Mouse (Mus musculus) hindbrain, embryonic 10.5 days (tissue): ENCODE data around the gene Zbtb16. TPM values are rescaled to one million over a fixed set of nuclear protein-coding genes. Genes with fewer than 3 reads are reported as not detected.

Experiments
- DNase-seq: peaks from one replicate; pipeline ENCODE4 v3.0.0-alpha.2; 2017; ENCODE audit warnings: low spot score
- H3K27ac ChIP-seq: fragments of 300-500 bp; sonication (generic); 2 replicates; pipeline ENCODE4 v1.5.1; 2016; ENCODE audit warnings: mild to moderate bottlenecking, moderate library complexity
- H3K27me3 ChIP-seq: fragments of 300-500 bp; sonication (generic); 2 replicates; pipeline ENCODE4 v1.6.1; 2016; ENCODE audit warnings: mild to moderate bottlenecking; ENCODE audit not compliant: poor library complexity, insufficient read depth, severe bottlenecking
- H3K36me3 ChIP-seq: fragments of 300-500 bp; sonication (generic); 2 replicates; pipeline ENCODE4 v1.6.1; 2016; ENCODE audit warnings: mild to moderate bottlenecking, moderate library complexity
- H3K4me1 ChIP-seq: fragments of 300-500 bp; sonication (generic); replicated peaks from 2 replicates; pipeline ENCODE4 v1.6.1; 2016; ENCODE audit warnings: mild to moderate bottlenecking
- H3K4me3 ChIP-seq: fragments of 300-500 bp; sonication (generic); 2 replicates; pipeline ENCODE4 v1.5.1; 2016; ENCODE audit warnings: mild to moderate bottlenecking, moderate library complexity
- H3K9me3 ChIP-seq: fragments of 300-500 bp; sonication (generic); 2 replicates; pipeline ENCODE4 v1.6.1; 2016; ENCODE audit warnings: mild to moderate bottlenecking, moderate library complexity
- WGBS: fragments of 180-500 bp; shearing (Covaris S2); methylation state at CpG from one replicate; pipeline ENCODE4 v1.1.7; 2016; 5-methylcytosine and 5-hydroxymethylcytosine counted together
- polyA plus RNA-seq: library from polyadenylated mRNA; unstranded; fragments of >200 nt; fragmentation: Nextera tagmentation; extraction: Ambion mirVana; gene quantifications from 2 replicates; pipeline ENCODE4 v1.2.1, GENCODE M21; 2016

The Zbtb16 gene
- polyA plus RNA-seq, 1 experiment from 2014 or later, result 22.6 TPM

DNA sequence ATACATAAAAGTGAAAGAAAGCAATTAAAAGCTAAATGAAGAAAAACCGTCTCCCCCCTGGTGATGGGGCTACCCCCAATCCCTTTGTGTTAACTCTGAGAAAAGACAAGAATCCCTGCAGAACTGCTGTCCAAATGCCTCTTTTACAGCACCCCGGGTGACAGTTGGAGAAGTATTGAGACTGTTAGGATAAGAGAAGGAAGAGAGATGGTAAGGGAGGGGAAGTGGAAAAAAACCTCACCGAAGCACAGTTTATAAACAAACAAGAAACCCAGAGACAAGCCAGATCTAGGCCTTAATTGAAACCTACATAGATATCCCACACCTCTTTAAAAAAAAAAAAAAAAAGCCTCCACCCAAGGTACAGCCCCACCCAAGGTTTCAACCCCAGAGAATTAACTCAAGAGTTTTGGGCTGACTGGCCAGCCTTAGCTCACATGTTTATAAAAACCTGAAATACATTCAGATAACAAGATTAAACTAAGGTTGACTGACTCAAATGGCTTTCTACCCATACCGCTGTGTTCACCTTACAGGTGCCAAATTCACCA, 42.3 kb downstream of the Zbtb16 start:
- peaks cover 62% of the 10 kb centered on the region for H3K4me1 ChIP-seq
- WGBS, result 59% methylated on average over 4 of the region's 4 CpGs
- no peak for DNase-seq
- no peaks in the 10 kb centered on the region for H3K9me3 ChIP-seq
- H3K27ac ChIP-seq, result no peak overlapping the region
- H3K36me3 ChIP-seq, result peaks cover 5% of the 10 kb centered on the region; the same call in 1 of the 2 replicates
- H3K27me3 ChIP-seq, result no peaks in the 10 kb centered on the region
- H3K4me3 ChIP-seq, result no peak overlapping the region

DNA sequence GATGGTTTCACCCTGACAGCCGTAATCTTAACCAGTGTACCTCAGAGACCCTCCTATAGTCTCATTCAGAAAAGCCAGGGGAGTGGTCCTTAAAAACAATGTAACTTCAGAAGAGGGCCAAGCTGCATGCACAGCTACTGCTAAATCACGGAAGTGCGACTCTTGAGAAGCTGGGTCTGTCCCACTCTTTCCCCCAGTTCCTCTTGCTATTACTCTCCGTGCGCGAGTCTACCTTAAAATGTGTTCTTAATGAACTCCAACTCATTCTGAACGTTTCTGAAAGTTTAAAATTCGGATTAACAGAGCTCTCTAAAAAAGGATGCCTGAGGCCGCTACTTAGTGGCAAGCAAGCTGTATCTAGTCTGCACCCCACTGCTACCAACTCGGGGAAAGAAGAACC, 45.4 kb downstream of the Zbtb16 start:
- Histone ChIP-seq H3K9me3 (no peaks in the 10 kb centered on the region), H3K27ac (no peak overlapping the region), H3K4me1 (peaks cover 56% of the 10 kb centered on the region), H3K36me3 (peaks cover 5% of the 10 kb centered on the region; the same call in 1 of the 2 replicates), H3K4me3 (no peak overlapping the region), H3K27me3 (no peaks in the 10 kb centered on the region)
- WGBS, result 85% methylated on average over 10 of the region's 10 CpGs
- no peak for DNase-seq

DNA sequence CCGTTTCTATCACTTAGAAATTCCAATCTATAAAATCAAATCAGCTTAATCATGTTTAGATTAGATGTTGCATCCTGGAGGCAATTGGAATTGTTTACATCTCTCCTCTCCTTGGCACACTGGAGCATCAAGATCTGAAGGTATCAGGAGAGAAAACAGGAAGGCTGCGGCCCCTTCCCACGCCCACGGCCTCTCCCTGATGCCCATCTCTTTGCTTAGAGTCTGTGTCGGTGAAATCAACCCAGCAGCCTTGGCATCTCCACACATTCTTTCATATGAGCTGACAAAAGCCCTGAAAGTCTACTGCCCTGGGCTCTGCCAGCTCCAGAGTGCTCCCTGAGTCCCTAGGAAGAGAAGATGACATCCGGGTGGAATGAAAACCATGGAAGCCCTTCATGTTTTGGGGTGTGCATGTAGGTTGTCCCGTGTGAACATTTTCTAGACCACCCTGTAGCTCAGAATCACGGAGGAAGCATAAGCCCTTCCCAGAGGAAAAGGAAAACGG, 48.1 kb downstream of the Zbtb16 start:
- WGBS, result 78% methylated on average over 9 of the region's 9 CpGs
- no peak overlapping the region for H3K4me3 ChIP-seq
- no peaks in the 10 kb centered on the region for H3K9me3 ChIP-seq
- peaks cover 46% of the 10 kb centered on the region for H3K4me1 ChIP-seq
- DNase-seq, result no peak
- peaks cover 5% of the 10 kb centered on the region; the same call in 1 of the 2 replicates for H3K36me3 ChIP-seq
- H3K27ac ChIP-seq, result no peak overlapping the region
- no peaks in the 10 kb centered on the region for H3K27me3 ChIP-seq

DNA sequence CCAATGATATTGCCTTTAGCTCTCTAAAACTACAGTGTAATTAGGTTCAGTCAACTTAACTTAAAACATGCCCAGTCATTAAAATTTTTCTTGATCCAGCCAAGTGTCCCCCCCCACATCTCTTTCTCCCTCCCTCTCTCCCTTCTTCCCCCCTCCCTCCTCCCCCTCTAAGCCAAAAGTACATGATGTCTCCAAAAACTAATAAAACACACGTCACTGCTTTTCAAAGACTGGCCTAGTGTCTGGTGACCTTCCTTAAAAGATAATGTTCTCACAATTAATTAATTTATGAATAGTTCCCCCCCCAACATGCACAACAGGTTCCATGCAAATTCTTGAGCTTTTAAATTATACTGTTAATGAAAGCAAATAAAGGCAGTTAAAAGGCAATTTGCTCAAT, 48.7 kb downstream of the Zbtb16 start:
- Histone ChIP-seq H3K27ac (no peak overlapping the region), H3K4me1 (peaks cover 53% of the 10 kb centered on the region), H3K36me3 (peaks cover under 1% of the 10 kb centered on the region; the same call in 1 of the 2 replicates), H3K9me3 (no peaks in the 10 kb centered on the region), H3K4me3 (no peak overlapping the region), H3K27me3 (no peaks in the 10 kb centered on the region)
- WGBS, result 60% methylated on average over 1 of the region's 1 CpGs
- DNase-seq, result no peak

DNA sequence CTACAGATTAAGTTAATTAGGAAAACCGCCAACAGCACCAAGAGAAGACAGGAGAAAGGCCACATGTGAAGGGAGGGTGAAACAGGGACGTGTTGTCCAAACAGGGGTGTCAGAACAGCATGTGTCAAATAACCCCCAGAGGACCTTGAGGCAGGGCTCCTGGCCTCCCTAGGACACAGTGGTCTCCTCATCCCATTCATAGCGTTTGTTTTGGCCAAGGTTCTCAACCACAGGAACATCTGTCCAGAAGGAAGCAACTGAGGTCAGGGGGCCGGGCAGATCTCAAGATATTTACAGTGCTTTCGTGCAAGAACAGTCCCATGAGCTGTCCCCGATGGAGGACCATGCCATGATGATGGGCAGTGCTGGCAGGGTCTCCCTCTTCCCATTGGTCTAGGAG, 49.2 kb downstream of the Zbtb16 start:
- Histone ChIP-seq H3K4me3 (no peak overlapping the region), H3K4me1 (peaks cover 51% of the 10 kb centered on the region), H3K27me3 (no peaks in the 10 kb centered on the region), H3K36me3 (no peaks in the 10 kb centered on the region), H3K9me3 (no peaks in the 10 kb centered on the region), H3K27ac (no peak overlapping the region)
- DNase-seq, result no peak
- 62% methylated on average over 6 of the region's 6 CpGs for WGBS

DNA sequence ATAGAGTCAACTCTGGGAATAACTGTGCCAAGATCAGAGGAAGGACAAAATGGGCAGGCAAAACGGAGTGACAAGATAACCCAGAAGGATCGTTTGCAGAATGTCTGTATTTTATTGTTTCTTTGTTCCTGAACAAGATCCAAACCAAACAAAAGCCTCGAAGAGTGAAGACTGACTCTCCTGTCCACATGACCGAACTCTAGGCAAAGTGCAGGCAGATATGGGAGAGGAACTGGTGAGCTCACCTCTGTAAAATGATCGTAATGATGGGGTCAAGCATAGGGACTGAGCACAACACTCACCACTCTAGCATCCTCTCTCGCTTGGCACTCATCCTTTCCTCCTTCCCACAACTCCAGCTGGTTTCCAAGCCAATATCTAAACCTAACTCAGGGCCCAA, 51.1 kb downstream of the Zbtb16 start:
- H3K27ac ChIP-seq, result no peak overlapping the region

DNA sequence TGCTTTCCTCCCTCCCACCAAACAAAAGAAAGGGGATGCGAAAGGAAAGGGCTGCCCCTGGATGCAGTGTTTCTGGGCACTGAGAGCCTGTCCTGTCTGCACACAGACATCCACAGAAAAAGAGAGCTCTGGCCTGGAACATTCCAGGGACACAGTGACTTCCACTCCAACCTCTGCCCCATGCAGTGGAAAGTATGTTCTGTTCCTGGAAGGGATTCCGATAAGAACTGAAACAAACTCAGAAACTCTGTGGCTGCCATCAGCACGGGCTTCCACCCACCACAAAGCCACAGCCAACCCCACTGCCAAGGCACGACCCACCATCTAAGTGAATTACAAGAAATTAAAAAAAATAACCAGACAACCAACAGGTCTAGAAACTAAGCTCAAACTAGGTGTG, 52.7 kb downstream of the Zbtb16 start:
- no peak overlapping the region for H3K4me3 ChIP-seq
- H3K27me3 ChIP-seq, result no peaks in the 10 kb centered on the region
- H3K9me3 ChIP-seq, result no peaks in the 10 kb centered on the region
- 0 out of 2 replicates have a peak overlapping the region, but pooled peaks have one; percentile 29 for H3K27ac ChIP-seq
- 56% methylated on average over 4 of the region's 4 CpGs for WGBS
- H3K4me1 ChIP-seq, result peaks cover 40% of the 10 kb centered on the region
- 0 out of 2 replicates have a peak, but pooled peaks cover under 1% of the 10 kb centered on the region for H3K36me3 ChIP-seq
- DNase-seq, result no peak

More for the DNA sequence above, 51.1 kb downstream of the Zbtb16 start:
- Histone ChIP-seq H3K4me3 (no peak overlapping the region), H3K4me1 (peaks cover 41% of the 10 kb centered on the region), H3K9me3 (no peaks in the 10 kb centered on the region), H3K36me3 (no peaks in the 10 kb centered on the region), H3K27me3 (no peaks in the 10 kb centered on the region)
- 88% methylated on average over 6 of the region's 6 CpGs for WGBS
- no peak for DNase-seq

DNA sequence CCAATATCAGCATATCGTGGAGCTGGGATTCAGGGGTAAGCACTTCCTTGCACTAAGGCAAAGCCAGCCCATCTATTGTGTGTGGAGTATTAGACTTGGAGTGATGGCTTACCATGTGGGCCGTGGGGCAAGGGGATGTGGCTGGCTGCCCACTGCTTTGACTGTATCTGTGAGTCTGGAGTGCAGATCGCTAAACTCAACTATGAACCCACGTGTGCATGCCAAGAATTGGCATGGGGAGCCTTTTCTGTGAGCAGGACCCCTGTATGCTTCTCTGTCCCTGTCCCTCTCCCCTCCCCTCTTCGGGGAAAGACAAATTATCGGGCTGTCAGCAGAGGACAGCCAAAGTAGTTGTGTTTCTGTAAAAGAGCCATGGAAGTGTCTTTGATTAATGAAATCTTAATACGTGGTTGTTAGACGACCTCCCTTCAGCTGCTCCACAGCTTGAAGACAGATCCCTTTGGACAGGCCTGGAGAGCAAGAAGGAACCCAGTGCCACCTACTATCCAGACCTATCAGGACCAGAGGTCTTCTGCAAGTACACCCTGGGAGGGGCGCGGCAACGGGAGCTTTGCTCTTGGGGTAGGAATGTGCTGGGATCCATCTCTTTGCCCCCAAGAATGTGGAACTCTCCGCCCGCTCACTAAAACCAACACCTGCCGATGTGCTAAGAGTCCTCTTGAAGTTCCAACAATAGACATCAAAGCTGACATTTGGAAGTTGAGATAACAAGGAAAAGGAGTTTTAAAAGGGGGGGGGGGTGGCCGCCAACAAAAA, 53.5 kb downstream of the Zbtb16 start:
- DNase-seq, result no peak

DNA sequence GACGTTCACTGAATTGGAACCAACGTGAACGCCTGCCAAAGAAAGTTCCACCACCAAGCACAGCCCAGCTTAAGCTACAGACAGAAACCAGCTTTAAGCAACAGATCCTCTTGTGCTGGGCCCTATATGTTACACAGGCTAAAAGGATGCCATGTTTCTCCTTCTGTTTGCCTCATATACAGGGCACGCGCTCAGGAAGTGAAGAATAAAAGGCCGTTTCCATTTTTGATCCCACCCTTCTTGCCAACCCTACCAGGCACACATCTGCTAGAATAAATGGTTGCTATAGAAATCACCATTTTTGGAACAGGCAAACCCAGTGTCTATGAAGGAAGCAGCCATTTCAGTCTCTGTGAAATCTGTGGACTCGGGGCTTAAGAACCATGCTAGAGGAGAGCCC, 59.8 kb downstream of the Zbtb16 start:
- 92% methylated on average over 7 of the region's 7 CpGs for WGBS
- Histone ChIP-seq H3K27me3 (no peaks in the 10 kb centered on the region), H3K36me3 (peaks cover 20% of the 10 kb centered on the region; the same call in 1 of the 2 replicates), H3K4me1 (peaks cover 19% of the 10 kb centered on the region), H3K9me3 (no peaks in the 10 kb centered on the region), H3K4me3 (no peak overlapping the region), H3K27ac (no peak overlapping the region)
- no peak for DNase-seq

More for the DNA sequence above, 53.5 kb downstream of the Zbtb16 start:
- no peak overlapping the region; the same call in 1 of the 2 replicates for H3K27ac ChIP-seq
- 0 out of 2 replicates have a peak, but pooled peaks cover 3% of the 10 kb centered on the region for H3K36me3 ChIP-seq
- no peaks in the 10 kb centered on the region for H3K27me3 ChIP-seq
- peaks cover 38% of the 10 kb centered on the region for H3K4me1 ChIP-seq
- H3K9me3 ChIP-seq, result no peaks in the 10 kb centered on the region
- no peak overlapping the region for H3K4me3 ChIP-seq
- WGBS, result 42% methylated on average over 15 of the region's 15 CpGs

DNA sequence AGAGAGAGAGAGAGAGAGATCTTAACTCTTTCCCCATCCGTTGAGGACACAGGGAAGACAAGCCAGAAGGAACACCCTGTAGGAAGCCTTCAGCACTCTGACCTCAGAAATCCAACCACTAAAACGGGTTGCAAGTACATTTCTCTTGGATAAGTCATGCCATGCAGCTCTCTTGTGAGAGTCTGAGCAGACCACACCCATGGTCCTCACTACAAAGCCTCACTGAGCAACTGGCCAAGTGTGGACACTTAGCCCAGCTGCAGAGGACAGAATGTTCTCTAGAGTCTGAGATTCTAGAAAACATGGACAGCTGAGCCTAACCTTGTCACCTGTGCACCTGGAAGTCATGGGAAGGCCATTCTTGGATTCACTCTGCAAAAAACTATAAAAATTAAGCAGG, 60.5 kb downstream of the Zbtb16 start:
- Histone ChIP-seq H3K9me3 (no peaks in the 10 kb centered on the region), H3K4me3 (no peak overlapping the region), H3K36me3 (peaks cover 20% of the 10 kb centered on the region; the same call in 1 of the 2 replicates), H3K27me3 (no peaks in the 10 kb centered on the region), H3K27ac (no peak overlapping the region), H3K4me1 (peaks cover 19% of the 10 kb centered on the region)
- 69% methylated on average over 2 of the region's 2 CpGs for WGBS
- DNase-seq, result no peak

DNA sequence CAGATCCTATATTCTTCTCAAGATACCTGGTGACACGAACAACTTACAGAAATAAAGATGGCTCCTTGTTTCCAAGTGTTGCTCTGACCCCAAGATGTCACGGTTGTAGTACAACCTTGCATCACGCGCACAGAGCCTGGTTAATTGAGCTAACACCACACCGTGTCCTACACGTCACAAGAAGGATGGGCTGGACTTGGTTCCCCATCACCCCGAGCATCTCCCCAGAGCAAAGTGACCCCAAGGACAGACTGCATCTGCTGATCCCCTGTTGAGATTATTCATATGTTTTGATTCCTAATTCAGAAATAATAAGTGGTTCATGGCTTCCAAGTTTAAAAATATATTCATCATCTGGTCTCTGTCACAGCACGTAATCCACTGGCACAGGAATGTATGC, 62.3 kb downstream of the Zbtb16 start:
- H3K9me3 ChIP-seq, result no peaks in the 10 kb centered on the region
- 94% methylated on average over 8 of the region's 8 CpGs for WGBS
- DNase-seq, result no peak
- no peak overlapping the region for H3K27ac ChIP-seq
- H3K4me1 ChIP-seq, result peaks cover 16% of the 10 kb centered on the region; the same call in 1 of the 2 replicates
- H3K36me3 ChIP-seq, result peaks cover 20% of the 10 kb centered on the region; the same call in 1 of the 2 replicates
- no peak overlapping the region for H3K4me3 ChIP-seq
- H3K27me3 ChIP-seq, result no peaks in the 10 kb centered on the region

DNA sequence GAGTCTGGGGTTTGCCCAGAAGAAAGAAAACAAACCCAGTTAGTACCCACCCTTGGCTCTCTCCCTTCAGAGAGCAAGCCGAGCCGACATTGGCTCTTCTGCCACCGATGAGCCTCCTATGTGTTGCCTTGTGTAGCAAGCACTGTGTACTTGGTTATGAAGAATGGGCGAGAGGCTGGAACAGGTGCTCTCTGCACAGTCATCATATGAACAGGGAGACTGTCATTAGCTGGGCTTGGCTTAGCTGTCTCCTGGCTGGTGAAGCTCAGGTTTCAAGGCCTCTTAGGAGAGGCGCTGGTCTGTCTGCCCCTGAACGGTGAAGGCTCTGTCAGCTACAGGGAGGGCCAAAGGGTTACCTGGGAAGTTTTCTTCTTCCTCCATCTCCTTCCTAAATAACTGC, 62.9 kb downstream of the Zbtb16 start:
- Histone ChIP-seq H3K4me1 (peaks cover 11% of the 10 kb centered on the region; the same call in 1 of the 2 replicates), H3K9me3 (no peaks in the 10 kb centered on the region), H3K4me3 (no peak overlapping the region), H3K27me3 (no peaks in the 10 kb centered on the region), H3K27ac (no peak overlapping the region), H3K36me3 (peaks cover 18% of the 10 kb centered on the region; the same call in 1 of the 2 replicates)
- DNase-seq, result no peak
- WGBS, result 87% methylated on average over 6 of the region's 6 CpGs

DNA sequence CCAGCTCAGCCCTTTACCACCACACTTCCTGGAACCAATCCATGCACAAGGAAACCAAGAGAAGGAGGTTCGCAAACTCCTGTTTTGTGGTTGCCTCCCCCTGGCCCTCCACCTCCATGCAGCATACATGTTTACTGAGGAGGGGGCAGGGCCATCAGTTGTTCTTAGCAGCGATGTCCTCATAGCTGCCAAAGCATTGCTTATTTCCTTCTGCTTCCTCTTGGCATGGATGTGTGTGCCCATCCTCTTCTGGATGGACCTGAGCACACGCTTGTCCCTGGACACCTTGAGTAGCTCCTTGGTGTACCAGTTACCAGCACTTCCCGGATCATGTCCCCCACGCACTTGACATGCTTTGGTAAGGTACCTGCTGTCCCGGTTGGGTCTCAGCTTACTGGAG, 64.5 kb downstream of the Zbtb16 start:
- 93% methylated on average over 6 of the region's 6 CpGs for WGBS
- peaks cover 14% of the 10 kb centered on the region; the same call in 1 of the 2 replicates for H3K4me1 ChIP-seq
- no peaks in the 10 kb centered on the region for H3K27me3 ChIP-seq
- H3K9me3 ChIP-seq, result no peaks in the 10 kb centered on the region
- DNase-seq, result no peak
- H3K27ac ChIP-seq, result no peak overlapping the region
- peaks cover 17% of the 10 kb centered on the region; the same call in 1 of the 2 replicates for H3K36me3 ChIP-seq
- no peak overlapping the region for H3K4me3 ChIP-seq
